Mouse (Mus musculus) myocyte (in vitro differentiated cells): ENCODE measurements around the gene Apon. TPM values are rescaled to one million over a fixed set of nuclear protein-coding genes. Genes with fewer than 3 reads are reported as not detected.

Source experiments
- H3K27me3 ChIP-seq: one replicate; pipeline ENCODE4 v1.6.1; 2011; ENCODE audit not compliant: control insufficient read depth, insufficient read depth, insufficient read length
- H3K36me3 ChIP-seq: one replicate; pipeline ENCODE4 v1.6.1; 2011; ENCODE audit not compliant: control insufficient read depth, insufficient read depth
- H3K4me2 ChIP-seq: one replicate; pipeline ENCODE4 v1.6.1; 2011; ENCODE audit warnings: low read depth, control low read depth
- H3K4me3 ChIP-seq: one replicate; pipeline ENCODE4 v1.5.1; 2011; ENCODE audit warnings: mild to moderate bottlenecking, control low read depth, moderate library complexity
- H3K79me2 ChIP-seq: one replicate; pipeline ENCODE4 v1.6.1; 2011; ENCODE audit not compliant: control insufficient read depth, insufficient read depth
- H3ac ChIP-seq: one replicate; pipeline ENCODE4 v1.6.1; 2011; ENCODE audit not compliant: control insufficient read depth, insufficient read length
- CEBPB ChIP-seq: IDR thresholded peaks from 2 replicates; pipeline ENCODE4 v1.6.1; 2011; ENCODE audit warnings: mild to moderate bottlenecking, moderate library complexity; ENCODE audit not compliant: poor library complexity, insufficient read depth, severe bottlenecking
- E2F4 ChIP-seq: IDR thresholded peaks from one replicate; pipeline ENCODE4 v1.6.1; 2011; ENCODE audit warnings: mild to moderate bottlenecking, control low read depth, moderate library complexity; ENCODE audit not compliant: insufficient read depth
- MAX ChIP-seq: IDR thresholded peaks from one replicate; pipeline ENCODE4 v1.6.1; 2011; ENCODE audit warnings: low read depth, mild to moderate bottlenecking, control low read depth
- MYOD1 ChIP-seq, 3 experiments: IDR thresholded peaks; one replicate each; pipeline ENCODE4 v1.6.1; 2011; ENCODE audit warnings: control low read depth in 2 of 3, low read depth in 2 of 3, mild to moderate bottlenecking in 2 of 3, moderate library complexity in 1 of 3; ENCODE audit not compliant: insufficient read length in 2 of 3, control insufficient read depth in 1 of 3
- MYOG ChIP-seq, 3 experiments: IDR thresholded peaks; one replicate each; pipeline ENCODE4 v1.6.1; 2011; ENCODE audit warnings: control low read depth in 2 of 3, low read depth in 2 of 3, mild to moderate bottlenecking in 2 of 3; ENCODE audit not compliant: insufficient read length in 2 of 3, control insufficient read depth in 1 of 3, insufficient read depth in 1 of 3
- POLR2A ChIP-seq: IDR thresholded peaks from one replicate; pipeline ENCODE4 v1.6.1; 2011; ENCODE audit warnings: low read depth, mild to moderate bottlenecking, control low read depth, moderate library complexity; ENCODE audit not compliant: insufficient read length
- POLR2AphosphoS2 ChIP-seq: IDR thresholded peaks from one replicate; pipeline ENCODE4 v1.6.1; 2011; ENCODE audit warnings: low read depth, control low read depth; ENCODE audit not compliant: insufficient read length
- REST ChIP-seq: IDR thresholded peaks from one replicate; pipeline ENCODE4 v1.6.1; 2011; ENCODE audit warnings: mild to moderate bottlenecking, control low read depth, moderate library complexity; ENCODE audit not compliant: insufficient read depth, insufficient read length
- SRF ChIP-seq: IDR thresholded peaks from one replicate; pipeline ENCODE4 v1.6.1; 2011; ENCODE audit warnings: low read depth; ENCODE audit not compliant: control insufficient read depth, insufficient read length
- TCF12 ChIP-seq: IDR thresholded peaks from one replicate; pipeline ENCODE4 v1.6.1; 2011; ENCODE audit warnings: mild to moderate bottlenecking, control low read depth; ENCODE audit not compliant: poor library complexity, insufficient read depth, severe bottlenecking
- TCF3 ChIP-seq: IDR thresholded peaks from one replicate; pipeline ENCODE4 v1.6.1; 2011; ENCODE audit warnings: low read depth, control low read depth; ENCODE audit not compliant: insufficient read length
- USF1 ChIP-seq: IDR thresholded peaks from one replicate; pipeline ENCODE4 v1.6.1; 2011; ENCODE audit warnings: low read depth, mild to moderate bottlenecking, control low read depth, moderate library complexity
- polyA plus RNA-seq: library from polyadenylated mRNA; unstranded; fragments of >200 nt; fragmentation: generic; extraction: Trizol; gene quantifications from one replicate; pipeline ENCODE4 v1.2.1, GENCODE M21; 2012; ENCODE audit warnings: missing spikeins

The Apon gene
- polyA plus RNA-seq, 1 experiment = 0.06 TPM

DNA sequence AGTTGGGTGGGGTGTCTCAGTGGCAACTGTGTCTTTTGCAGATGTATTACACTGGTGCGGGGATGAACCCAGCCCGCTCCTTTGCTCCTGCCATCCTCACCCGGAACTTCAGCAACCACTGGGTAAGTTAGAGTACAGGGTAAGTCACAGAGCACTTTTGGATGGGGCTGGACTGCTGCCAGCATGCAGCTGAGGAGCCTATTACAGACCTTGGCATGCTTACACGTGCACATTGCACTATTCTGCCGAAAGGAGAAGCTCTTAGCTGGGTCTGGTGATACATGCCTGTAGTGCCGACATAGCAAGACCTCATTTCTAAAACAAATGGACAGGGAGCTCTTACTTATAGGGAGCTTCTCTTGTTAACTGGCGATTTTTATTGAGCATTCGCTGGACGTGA, 26.3 kb upstream of the Apon start:
- no peak for TF ChIP-seq CEBPB
- no peak for TF ChIP-seq SRF
- TF ChIP-seq POLR2A = no peak
- no peak for TF ChIP-seq MAX
- no peak for TF ChIP-seq POLR2AphosphoS2
- no peak for TF ChIP-seq TCF12
- TF ChIP-seq REST = no peak
- TF ChIP-seq E2F4 = no peak
- no peak for TF ChIP-seq USF1
- Histone ChIP-seq H3K27me3 (no peaks in the 10 kb centered on the region), H3K79me2 (no peaks in the 10 kb centered on the region), H3ac (no peak overlapping the region), H3K4me2 (no peak overlapping the region), H3K4me3 (no peak overlapping the region), H3K36me3 (no peaks in the 10 kb centered on the region)

DNA sequence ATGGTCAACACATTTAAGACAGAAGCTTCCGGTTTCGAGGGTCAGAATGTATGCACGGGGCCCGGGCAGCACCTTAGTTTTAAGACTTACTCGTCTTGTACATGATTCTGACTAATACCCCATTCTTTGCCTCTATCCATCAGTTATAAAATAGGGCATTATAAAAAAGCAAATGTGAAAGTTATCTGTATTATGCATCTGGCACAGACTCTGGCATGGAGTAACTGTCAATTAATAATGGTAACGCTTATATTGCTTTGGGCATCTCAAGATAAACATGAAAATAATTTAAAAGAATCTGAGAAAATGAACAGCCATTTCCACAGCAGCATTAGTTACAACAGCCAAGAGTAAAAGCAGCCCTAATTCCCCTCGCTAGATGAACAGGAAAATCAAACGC, 25.9 kb upstream of the Apon start:
- Histone ChIP-seq H3K36me3 (no peaks in the 10 kb centered on the region), H3K4me2 (no peak overlapping the region), H3K79me2 (no peaks in the 10 kb centered on the region), H3K4me3 (no peak overlapping the region), H3ac (no peak overlapping the region), H3K27me3 (no peaks in the 10 kb centered on the region)
- no peak for TF ChIP-seq TCF3
- no peak for TF ChIP-seq E2F4
- no peak for TF ChIP-seq USF1
- no peak for TF ChIP-seq POLR2AphosphoS2
- no peak for TF ChIP-seq TCF12
- TF ChIP-seq MYOD1 (IDR thresholded peaks at IDR 0.05; ENCODE audit: control insufficient read depth in 1 of 3, insufficient read length in 2 of 3, low read depth in 2 of 3) = no peak
- no peak for TF ChIP-seq MAX
- TF ChIP-seq MYOG (IDR thresholded peaks at IDR 0.05; ENCODE audit: control insufficient read depth in 1 of 3, insufficient read depth in 1 of 3, insufficient read length in 2 of 3, low read depth in 2 of 3) = no peak
- no peak for TF ChIP-seq SRF
- no peak for TF ChIP-seq POLR2A
- no peak for TF ChIP-seq REST
- TF ChIP-seq CEBPB = no peak

DNA sequence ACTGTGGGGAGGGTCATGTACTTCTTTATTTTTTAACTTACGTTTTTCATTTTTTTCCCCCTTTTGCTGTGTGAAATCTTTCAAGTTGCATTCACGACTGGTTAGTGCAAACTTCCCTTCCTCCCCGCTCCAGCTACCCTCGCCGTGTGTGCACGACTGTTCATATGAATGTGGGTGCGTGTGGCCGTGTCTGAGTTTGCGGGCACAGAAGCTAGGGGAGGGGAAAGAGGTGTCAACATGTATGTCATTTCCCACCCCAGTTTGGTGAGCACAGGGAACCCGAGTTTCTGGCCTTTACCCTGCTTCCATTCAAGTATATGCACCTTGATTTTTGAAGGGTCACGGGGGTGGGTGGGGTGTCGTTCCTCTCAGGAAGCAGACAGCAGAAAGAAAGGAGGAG, 23.3 kb upstream of the Apon start:
- Histone ChIP-seq H3K79me2 (no peaks in the 10 kb centered on the region), H3K36me3 (no peaks in the 10 kb centered on the region), H3K4me2 (no peak overlapping the region), H3K27me3 (no peaks in the 10 kb centered on the region), H3ac (no peak overlapping the region), H3K4me3 (no peak overlapping the region)
- TF ChIP-seq E2F4 (no peak), POLR2AphosphoS2 (no peak), CEBPB (no peak), SRF (no peak), MYOG (IDR thresholded peaks at IDR 0.05; ENCODE audit: control insufficient read depth in 1 of 3, insufficient read depth in 1 of 3, insufficient read length in 2 of 3, low read depth in 2 of 3) (no peak), MYOD1 (IDR thresholded peaks at IDR 0.05; ENCODE audit: control insufficient read depth in 1 of 3, insufficient read length in 2 of 3, low read depth in 2 of 3) (no peak), TCF12 (no peak), REST (no peak), TCF3 (no peak), POLR2A (no peak), USF1 (no peak), MAX (no peak)

DNA sequence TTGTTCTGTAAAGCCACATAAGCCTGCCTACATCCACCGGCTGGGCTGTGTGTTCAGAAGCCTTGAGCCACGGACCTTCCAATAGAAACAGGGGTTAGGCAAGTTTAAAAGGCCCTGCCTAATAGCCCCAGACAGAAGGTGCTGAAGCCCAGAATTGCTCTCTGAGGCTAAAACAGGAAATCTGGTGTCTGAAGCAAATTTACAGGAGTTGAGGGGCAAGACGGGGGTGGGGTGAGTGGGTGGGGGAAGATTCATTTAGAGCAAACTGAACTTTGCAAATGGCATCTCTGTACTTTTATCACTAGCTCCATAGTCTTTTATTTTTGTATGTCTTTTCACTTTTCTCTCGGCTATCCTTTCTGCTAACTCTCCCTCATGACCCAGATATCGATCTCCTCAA, 22.8 kb upstream of the Apon start:
- H3K79me2 ChIP-seq = no peaks in the 10 kb centered on the region
- H3ac ChIP-seq = no peak overlapping the region
- peak overlapping the region; percentile 53 for H3K4me3 ChIP-seq
- no peak for TF ChIP-seq REST
- TF ChIP-seq POLR2A = no peak
- no peak for TF ChIP-seq CEBPB
- TF ChIP-seq MYOG (IDR thresholded peaks at IDR 0.05; ENCODE audit: control insufficient read depth in 1 of 3, insufficient read depth in 1 of 3, insufficient read length in 2 of 3, low read depth in 2 of 3) = no peak
- TF ChIP-seq E2F4 = no peak
- TF ChIP-seq USF1 = no peak
- no peak for TF ChIP-seq TCF12
- TF ChIP-seq MAX = no peak
- TF ChIP-seq TCF3 = no peak
- no peak for TF ChIP-seq SRF
- no peak for TF ChIP-seq POLR2AphosphoS2
- H3K36me3 ChIP-seq = no peaks in the 10 kb centered on the region
- no peaks in the 10 kb centered on the region for H3K27me3 ChIP-seq
- H3K4me2 ChIP-seq = peak overlapping the region; percentile 87

DNA sequence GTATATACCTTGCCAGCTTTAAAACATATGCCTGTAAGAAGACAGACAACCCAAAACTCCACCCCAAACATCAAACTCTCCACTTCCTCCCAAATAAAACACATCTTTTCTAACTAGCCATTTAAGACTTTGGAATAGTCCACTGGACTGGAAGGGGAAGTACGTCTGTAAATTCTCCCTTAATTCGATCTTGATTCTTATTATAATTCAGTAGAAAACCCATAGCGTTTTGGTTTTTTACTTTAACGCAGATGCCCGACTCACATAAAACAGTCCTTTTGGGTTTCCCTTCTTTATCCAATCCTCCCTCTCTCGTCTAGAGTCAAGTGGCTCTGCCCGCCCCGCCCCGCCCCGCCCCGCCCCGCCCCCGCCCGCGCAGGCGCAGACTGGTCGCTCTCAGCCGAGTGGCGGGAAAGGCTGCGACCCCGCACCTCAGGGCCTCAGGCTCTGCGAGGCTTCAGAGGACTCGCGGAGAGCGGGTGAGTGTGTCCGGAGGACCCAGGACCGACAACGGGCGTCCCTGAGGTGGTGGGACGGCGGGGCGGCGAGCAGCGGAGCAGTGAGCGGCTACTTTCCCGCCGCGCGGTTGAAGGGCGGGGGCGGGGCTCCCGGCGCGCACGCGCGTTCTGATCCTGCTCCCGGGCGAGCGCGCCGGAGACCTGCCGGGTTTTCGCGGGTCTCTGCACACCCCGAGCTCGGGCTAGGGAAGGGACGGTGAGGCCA, 22.0 kb upstream of the Apon start, which contains the start of gene Timeless:
Gene Timeless (plus strand): TSS at position 369 of the 723 bp plus-strand sequence.
- peak within 1 kb of the TSS; percentile 89 for H3K4me2 ChIP-seq
- H3K36me3 ChIP-seq = no peaks in the 10 kb centered on the region
- peak within 1 kb of the TSS; percentile 64 for H3ac ChIP-seq
- H3K4me3 ChIP-seq = peak within 1 kb of the TSS; percentile 53
- no peaks in the 10 kb centered on the region for H3K27me3 ChIP-seq
- no peaks in the 10 kb centered on the region for H3K79me2 ChIP-seq
- TF ChIP-seq TCF3 (no peak), USF1 (no peak), MYOD1 (IDR thresholded peaks at IDR 0.05; ENCODE audit: control insufficient read depth in 1 of 3, insufficient read length in 2 of 3, low read depth in 2 of 3) (no peak), TCF12 (no peak), POLR2AphosphoS2 (peak; percentile 59), CEBPB (no peak), SRF (no peak), E2F4 (peak; percentile 92), POLR2A (peak; percentile 65)
